Mouse (Mus musculus) heart, adult 2 months (tissue): ENCODE data around the gene Mx1. TPM values are rescaled to one million over a fixed set of nuclear protein-coding genes. Genes with fewer than 3 reads are reported as not detected.

Experiments
- DNase-seq, 2 experiments: peaks; one replicate each; pipeline ENCODE4 v3.0.0; 2021
- H3K27ac ChIP-seq: fragments of 200-600 bp; 2 replicates; pipeline ENCODE4 v1.8.1; 2022
- H3K27me3 ChIP-seq: fragments of 200-500 bp; 2 replicates; pipeline ENCODE4 v1.6.1; 2012; ENCODE audit warnings: mild to moderate bottlenecking, low read length, inconsistent platforms, mixed read lengths; ENCODE audit not compliant: control insufficient read depth, insufficient read depth
- H3K36me3 ChIP-seq: fragments of 200-500 bp; 2 replicates; pipeline ENCODE4 v1.6.1; 2012; ENCODE audit warnings: low read length, inconsistent platforms; ENCODE audit not compliant: control insufficient read depth, insufficient read depth
- H3K4me1 ChIP-seq: fragments of 200-500 bp; 2 replicates; pipeline ENCODE4 v1.6.1; 2011; ENCODE audit warnings: low read length; ENCODE audit not compliant: control insufficient read depth, insufficient read depth
- H3K4me3 ChIP-seq: fragments of 200-600 bp; 2 replicates; pipeline ENCODE4 v1.8.1; 2022
- H3K79me2 ChIP-seq: fragments of 200-500 bp; replicated peaks from 2 replicates; pipeline ENCODE4 v1.6.1; 2012; ENCODE audit warnings: mild to moderate bottlenecking, inconsistent platforms, low read length, moderate library complexity, mixed read lengths; ENCODE audit not compliant: control insufficient read depth, insufficient read depth
- H3K9ac ChIP-seq: fragments of 200-500 bp; 2 replicates; pipeline ENCODE4 v1.6.1; 2012; ENCODE audit warnings: low read depth, mild to moderate bottlenecking, control low read depth, inconsistent platforms, low read length, mixed read lengths
- CTCF ChIP-seq: fragments of 200-600 bp; IDR thresholded peaks from 2 replicates; pipeline ENCODE4 v1.8.1; 2022; ENCODE audit warnings: antibody characterized with exemption, mild to moderate bottlenecking, moderate library complexity
- EP300 ChIP-seq: fragments of 200-500 bp; IDR thresholded peaks from 2 replicates; pipeline ENCODE4 v1.6.1; 2011; ENCODE audit warnings: low read depth, low read length, control low read depth; ENCODE audit not compliant: insufficient read depth
- POLR2A ChIP-seq: fragments of 200-500 bp; IDR thresholded peaks from 2 replicates; pipeline ENCODE4 v1.6.1; 2011; ENCODE audit warnings: mild to moderate bottlenecking, low read depth, low read length, control low read depth; ENCODE audit not compliant: insufficient read depth
- WGBS: fragments of 180-500 bp; shearing (Covaris S2); methylation state at CpG from one replicate; pipeline ENCODE4 v1.1.7; 2018; 5-methylcytosine and 5-hydroxymethylcytosine counted together
- intact Hi-C: fragments of 180-260 bp; cut with DNase I; formaldehyde crosslinking; loops from one replicate; pipeline ENCODE4 v1.15.1; 2025
- polyA plus RNA-seq: library from polyadenylated mRNA; depleted of rRNA; stranded (reverse); fragments of >200 nt; gene quantifications from 2 replicates; pipeline ENCODE4 v1.2.3, GENCODE M21; 2012
- total RNA-seq, 2 experiments: library from RNA; stranded (reverse); gene quantifications; 2 replicates each; pipeline ENCODE4 v1.2.3; 2021

The Mx1 gene
- total and polyA plus RNA-seq, 3 experiments, result 0.59 to 2.1 (median 1.7) TPM

GRCm38 (mm10) chr16:97492369-97492768 lies 29.7 kb upstream of the Mx1 start:
- Histone ChIP-seq H3K4me1 (no peaks in the 10 kb centered on the region), H3K79me2 (no peaks in the 10 kb centered on the region)

GRCm38 (mm10) chr16:97478655-97479054 lies 15.9 kb upstream of the Mx1 start:
- no peak overlapping the region for H3K4me3 ChIP-seq
- no peaks in the 10 kb centered on the region for H3K79me2 ChIP-seq
- no peak overlapping the region for H3K9ac ChIP-seq
- intact Hi-C loops, result no loop called here
- WGBS, result 40% methylated on average over 2 of the region's 2 CpGs
- no peaks in the 10 kb centered on the region for H3K27me3 ChIP-seq
- H3K27ac ChIP-seq, result no peak overlapping the region
- no peaks in the 10 kb centered on the region for H3K36me3 ChIP-seq
- no peak for DNase-seq
- peaks cover 2% of the 10 kb centered on the region for H3K4me1 ChIP-seq
- TF ChIP-seq EP300 (no peak), POLR2A (no peak), CTCF (no peak)

More at GRCm38 (mm10) chr16:97492369-97492768, 29.7 kb upstream of the Mx1 start:
- no peak overlapping the region for H3K9ac ChIP-seq
- no peak overlapping the region for H3K4me3 ChIP-seq
- no peak for DNase-seq
- H3K27me3 ChIP-seq, result no peaks in the 10 kb centered on the region
- intact Hi-C loops, result no loop called here
- no peak overlapping the region for H3K27ac ChIP-seq
- TF ChIP-seq POLR2A, result no peak
- no peak for TF ChIP-seq EP300
- TF ChIP-seq CTCF, result no peak
- H3K36me3 ChIP-seq, result no peaks in the 10 kb centered on the region
- WGBS, result 79% methylated on average over 1 of the region's 1 CpGs

GRCm38 (mm10) chr16:97476524-97476923 lies 13.8 kb upstream of the Mx1 start:
- intact Hi-C loops, result no loop called here
- Histone ChIP-seq H3K4me1 (peaks cover 2% of the 10 kb centered on the region), H3K79me2 (no peaks in the 10 kb centered on the region), H3K4me3 (no peak overlapping the region), H3K36me3 (no peaks in the 10 kb centered on the region), H3K27me3 (no peaks in the 10 kb centered on the region), H3K9ac (no peak overlapping the region), H3K27ac (no peak overlapping the region)
- DNase-seq, result no peak
- TF ChIP-seq CTCF (no peak), POLR2A (no peak), EP300 (no peak)
- 94% methylated on average over 1 of the region's 1 CpGs for WGBS

GRCm38 (mm10) chr16:97475581-97475980 lies 12.9 kb upstream of the Mx1 start:
- intact Hi-C loops, result no loop called here
- H3K36me3 ChIP-seq, result no peaks in the 10 kb centered on the region
- no peaks in the 10 kb centered on the region for H3K79me2 ChIP-seq
- 23% methylated on average over 3 of the region's 3 CpGs for WGBS
- peak in 1 of 2 experiments; percentile 44 for DNase-seq
- TF ChIP-seq POLR2A (no peak), EP300 (no peak), CTCF (no peak)
- peaks cover 2% of the 10 kb centered on the region for H3K4me1 ChIP-seq
- no peaks in the 10 kb centered on the region for H3K27me3 ChIP-seq
- no peak overlapping the region for H3K27ac ChIP-seq
- H3K9ac ChIP-seq, result no peak overlapping the region
- no peak overlapping the region for H3K4me3 ChIP-seq

- H3K27me3 ChIP-seq, result no peaks in the 10 kb centered on the region
- peaks cover 2% of the 10 kb centered on the region for H3K4me1 ChIP-seq
- intact Hi-C loops, result no loop called here
- no peak overlapping the region for H3K27ac ChIP-seq
- no peak for DNase-seq
- H3K36me3 ChIP-seq, result no peaks in the 10 kb centered on the region
- no peak overlapping the region for H3K4me3 ChIP-seq
- H3K79me2 ChIP-seq, result no peaks in the 10 kb centered on the region
- 79% methylated on average over 2 of the region's 2 CpGs for WGBS
- TF ChIP-seq EP300 (no peak), CTCF (no peak), POLR2A (no peak)
- H3K9ac ChIP-seq, result no peak overlapping the region
These were observed 12.0 kb upstream of the Mx1 start for GRCm38 (mm10) chr16:97474671-97475070.

- DNase-seq, result no peak
- intact Hi-C loops, result loop anchor here (2.0 kb wide), 1 partner anchor 153 kb away; no protein-coding TSS in a partner anchor
- H3K4me1 ChIP-seq, result no peaks in the 10 kb centered on the region
- H3K27me3 ChIP-seq, result no peaks in the 10 kb centered on the region
- TF ChIP-seq EP300 (no peak), POLR2A (no peak), CTCF (no peak)
- H3K27ac ChIP-seq, result no peak overlapping the region
- no peak overlapping the region for H3K9ac ChIP-seq
- no peaks in the 10 kb centered on the region for H3K36me3 ChIP-seq
- 86% methylated on average over 4 of the region's 4 CpGs for WGBS
- no peak overlapping the region for H3K4me3 ChIP-seq
- H3K79me2 ChIP-seq, result no peaks in the 10 kb centered on the region
These were observed 5.5 kb upstream of the Mx1 start for GRCm38 (mm10) chr16:97467993-97468791.
